Mouse (Mus musculus): Measurements from ENCODE around the gene Mrps7.

Mrps7 gene

GRCm38 (mm10) chr11:115616893-115617292 lies 13.2 kb downstream of the Mrps7 start:
- Histone ChIP-seq H3K4me1 (replicated peaks; ENCODE audit: low read depth, low read length) (peaks cover 87% of the 10 kb centered on the region), H3K9me3 (ENCODE audit: low read length) (no peaks in the 10 kb centered on the region)
- TF ChIP-seq POU5F1 (IDR thresholded peaks at IDR 0.05; ENCODE audit: borderline replicate concordance, low read length) (no peak), NANOG (IDR thresholded peaks at IDR 0.05; ENCODE audit: borderline replicate concordance, low read length) (no peak), CTCF (conservative IDR thresholded peaks at IDR 0.05; ENCODE audit: low read length) (no peak)

GRCm38 (mm10) chr11:115618001-115618400 lies 14.3 kb downstream of the Mrps7 start:
- no peaks in the 10 kb centered on the region for H3K9me3 ChIP-seq (ENCODE audit: low read length)
- H3K36me3 ChIP-seq (ENCODE audit: insufficient read depth, low read length) = peaks cover 68% of the 10 kb centered on the region
- H3K4me3 ChIP-seq (replicated peaks; ENCODE audit: low read length) = peak overlapping the region; percentile 91
- no peak for TF ChIP-seq NANOG (IDR thresholded peaks at IDR 0.05; ENCODE audit: borderline replicate concordance, low read length)
- no peak for TF ChIP-seq CTCF (conservative IDR thresholded peaks at IDR 0.05; ENCODE audit: low read length)
- no peak for TF ChIP-seq POU5F1 (IDR thresholded peaks at IDR 0.05; ENCODE audit: borderline replicate concordance, low read length)
- H3K4me1 ChIP-seq (replicated peaks; ENCODE audit: low read depth, low read length) = peaks cover 87% of the 10 kb centered on the region
- no peaks in the 10 kb centered on the region for H3K27me3 ChIP-seq (ENCODE audit: insufficient read depth, low read length)

More at GRCm38 (mm10) chr11:115616893-115617292, 13.2 kb downstream of the Mrps7 start:
- Histone ChIP-seq H3K4me3 (replicated peaks; ENCODE audit: low read length) (peak overlapping the region; percentile 91), H3K27me3 (ENCODE audit: insufficient read depth, low read length) (no peaks in the 10 kb centered on the region), H3K36me3 (ENCODE audit: insufficient read depth, low read length) (peaks cover 59% of the 10 kb centered on the region)

GRCm38 (mm10) chr11:115618732-115619516 lies 15.2 kb downstream of the Mrps7 start:
- TF ChIP-seq NANOG (IDR thresholded peaks at IDR 0.05; ENCODE audit: borderline replicate concordance, low read length) (no peak), CTCF (conservative IDR thresholded peaks at IDR 0.05; ENCODE audit: low read length) (no peak), POU5F1 (IDR thresholded peaks at IDR 0.05; ENCODE audit: borderline replicate concordance, low read length) (no peak)
- no peak overlapping the region for H3K4me3 ChIP-seq (replicated peaks; ENCODE audit: low read length)
- H3K4me1 ChIP-seq (replicated peaks; ENCODE audit: low read depth, low read length) = peaks cover 86% of the 10 kb centered on the region
- H3K36me3 ChIP-seq (ENCODE audit: insufficient read depth, low read length) = peaks cover 76% of the 10 kb centered on the region
- no peaks in the 10 kb centered on the region for H3K27me3 ChIP-seq (ENCODE audit: insufficient read depth, low read length)
- no peaks in the 10 kb centered on the region for H3K9me3 ChIP-seq (ENCODE audit: low read length)

- Histone ChIP-seq H3K36me3 (ENCODE audit: insufficient read depth, low read length) (peaks cover 75% of the 10 kb centered on the region), H3K9me3 (ENCODE audit: low read length) (no peaks in the 10 kb centered on the region), H3K4me3 (replicated peaks; ENCODE audit: low read length) (no peak overlapping the region; the same call in 1 of the 2 replicates), H3K27me3 (ENCODE audit: insufficient read depth, low read length) (no peaks in the 10 kb centered on the region), H3K4me1 (replicated peaks; ENCODE audit: low read depth, low read length) (peaks cover 84% of the 10 kb centered on the region)
- TF ChIP-seq NANOG (IDR thresholded peaks at IDR 0.05; ENCODE audit: borderline replicate concordance, low read length) = no peak
- TF ChIP-seq POU5F1 (IDR thresholded peaks at IDR 0.05; ENCODE audit: borderline replicate concordance, low read length) = no peak
- TF ChIP-seq CTCF (conservative IDR thresholded peaks at IDR 0.05; ENCODE audit: low read length) = no peak
Measured at GRCm38 (mm10) chr11:115619949-115620348, 16.2 kb downstream of the Mrps7 start.

- H3K36me3 ChIP-seq (ENCODE audit: insufficient read depth, low read length) = peaks cover 70% of the 10 kb centered on the region
- H3K9me3 ChIP-seq (ENCODE audit: low read length) = no peaks in the 10 kb centered on the region
- peaks cover 74% of the 10 kb centered on the region for H3K4me1 ChIP-seq (replicated peaks; ENCODE audit: low read depth, low read length)
- TF ChIP-seq CTCF (conservative IDR thresholded peaks at IDR 0.05; ENCODE audit: low read length) (peak; percentile 49), NANOG (IDR thresholded peaks at IDR 0.05; ENCODE audit: borderline replicate concordance, low read length) (no peak)
- H3K4me3 ChIP-seq (replicated peaks; ENCODE audit: low read length) = no peak overlapping the region
- H3K27me3 ChIP-seq (ENCODE audit: insufficient read depth, low read length) = no peaks in the 10 kb centered on the region
Measured at GRCm38 (mm10) chr11:115623487-115624070, 19.9 kb downstream of the Mrps7 start.

GRCm38 (mm10) chr11:115625877-115626276 lies 22.2 kb downstream of the Mrps7 start:
- no peaks in the 10 kb centered on the region for H3K9me3 ChIP-seq (ENCODE audit: low read length)
- no peaks in the 10 kb centered on the region for H3K27me3 ChIP-seq (ENCODE audit: insufficient read depth, low read length)
- TF ChIP-seq CTCF (conservative IDR thresholded peaks at IDR 0.05; ENCODE audit: low read length) (no peak), POU5F1 (IDR thresholded peaks at IDR 0.05; ENCODE audit: borderline replicate concordance, low read length) (no peak), NANOG (IDR thresholded peaks at IDR 0.05; ENCODE audit: borderline replicate concordance, low read length) (no peak)

GRCm38 (mm10) chr11:115626824-115627616 lies 23.3 kb downstream of the Mrps7 start:
- Histone ChIP-seq H3K27me3 (ENCODE audit: insufficient read depth, low read length) (no peaks in the 10 kb centered on the region), H3K36me3 (ENCODE audit: insufficient read depth, low read length) (peaks cover 40% of the 10 kb centered on the region), H3K4me3 (replicated peaks; ENCODE audit: low read length) (peak overlapping the region; percentile 91), H3K4me1 (replicated peaks; ENCODE audit: low read depth, low read length) (peaks cover 72% of the 10 kb centered on the region), H3K9me3 (ENCODE audit: low read length) (no peaks in the 10 kb centered on the region)
- TF ChIP-seq NANOG (IDR thresholded peaks at IDR 0.05; ENCODE audit: borderline replicate concordance, low read length) (no peak), CTCF (conservative IDR thresholded peaks at IDR 0.05; ENCODE audit: low read length) (no peak), POU5F1 (IDR thresholded peaks at IDR 0.05; ENCODE audit: borderline replicate concordance, low read length) (no peak)

More at GRCm38 (mm10) chr11:115625877-115626276, 22.2 kb downstream of the Mrps7 start:
- H3K4me3 ChIP-seq (replicated peaks; ENCODE audit: low read length) = no peak overlapping the region
- H3K36me3 ChIP-seq (ENCODE audit: insufficient read depth, low read length) = peaks cover 49% of the 10 kb centered on the region
- peaks cover 68% of the 10 kb centered on the region for H3K4me1 ChIP-seq (replicated peaks; ENCODE audit: low read depth, low read length)
